Mouse (Mus musculus) midbrain, embryonic 16.5 days (tissue): ENCODE data around the gene Tent5d. TPM values are rescaled to one million over a fixed set of nuclear protein-coding genes. Genes with fewer than 3 reads are reported as not detected.

ENCODE experiments used
- ATAC-seq: fragments of 200-750 bp; cut with Nextera tagmentation; 2 replicates; pipeline ENCODE4 v1.8.0; 2017; ENCODE audit warnings: moderate TSS enrichment
- H3K27ac ChIP-seq: fragments of 300-500 bp; sonication (generic); 2 replicates; pipeline ENCODE4 v1.5.1; 2014; ENCODE audit warnings: mild to moderate bottlenecking, low read length, mixed read lengths
- H3K27me3 ChIP-seq: fragments of 300-500 bp; sonication (generic); 2 replicates; pipeline ENCODE4 v1.6.1; 2014; ENCODE audit warnings: low read depth, low read length, mixed read lengths; ENCODE audit not compliant: control insufficient read depth, insufficient read depth
- H3K36me3 ChIP-seq: fragments of 300-500 bp; sonication (generic); 2 replicates; pipeline ENCODE4 v1.6.1; 2014; ENCODE audit warnings: mild to moderate bottlenecking, low read length, moderate library complexity, mixed read lengths; ENCODE audit not compliant: control insufficient read depth, insufficient read depth
- H3K4me1 ChIP-seq: fragments of 300-500 bp; sonication (generic); 2 replicates; pipeline ENCODE4 v1.6.1; 2014; ENCODE audit warnings: mild to moderate bottlenecking, low read length, mixed read lengths; ENCODE audit not compliant: control insufficient read depth, insufficient read depth
- H3K4me2 ChIP-seq: fragments of 300-500 bp; sonication (generic); 2 replicates; pipeline ENCODE4 v1.6.1; 2014; ENCODE audit warnings: mild to moderate bottlenecking, low read length, mixed read lengths
- H3K4me3 ChIP-seq: fragments of 300-500 bp; sonication (generic); 2 replicates; pipeline ENCODE4 v1.5.1; 2014; ENCODE audit warnings: low read depth, mild to moderate bottlenecking, low read length, moderate library complexity, mixed read lengths
- H3K9ac ChIP-seq: fragments of 300-500 bp; sonication (generic); 2 replicates; pipeline ENCODE4 v1.6.1; 2014; ENCODE audit warnings: low read depth, low read length, mixed read lengths
- H3K9me3 ChIP-seq: fragments of 300-500 bp; sonication (generic); replicated peaks from 2 replicates; pipeline ENCODE4 v1.6.1; 2014; ENCODE audit warnings: mild to moderate bottlenecking, low read length, mixed read lengths; ENCODE audit not compliant: control insufficient read depth, poor library complexity, severe bottlenecking
- WGBS: fragments of 180-500 bp; shearing (Covaris S2); extraction: QIAGEN DNeasy Blood & Tissue Kit; methylation state at CpG from one replicate; pipeline ENCODE4 v1.1.7; 2014; 5-methylcytosine and 5-hydroxymethylcytosine counted together
- polyA plus RNA-seq: library from polyadenylated mRNA; unstranded; fragments of >200 nt; fragmentation: Nextera tagmentation; extraction: Ambion mirVana; gene quantifications from 2 replicates; pipeline ENCODE4 v1.2.1, GENCODE M21; 2015

The Tent5d gene
- polyA plus RNA-seq, 1 experiment from 2014 or later, result not detected

GRCm38 (mm10) chrX:107816726-107817125 lies 24.3 kb downstream of the Tent5d start:
- peak overlapping the region; percentile 52 for H3K4me2 ChIP-seq
- H3K4me3 ChIP-seq, result no peak overlapping the region
- H3K36me3 ChIP-seq, result no peaks in the 10 kb centered on the region
- H3K9ac ChIP-seq, result no peak overlapping the region
- WGBS, result 89% methylated on average over 6 of the region's 6 CpGs
- no peaks in the 10 kb centered on the region for H3K9me3 ChIP-seq
- H3K27ac ChIP-seq, result no peak overlapping the region
- ATAC-seq, result no peak
- no peaks in the 10 kb centered on the region for H3K27me3 ChIP-seq
- no peaks in the 10 kb centered on the region for H3K4me1 ChIP-seq

- H3K36me3 ChIP-seq, result no peaks in the 10 kb centered on the region
- H3K27me3 ChIP-seq, result no peaks in the 10 kb centered on the region
- H3K4me1 ChIP-seq, result no peaks in the 10 kb centered on the region
- H3K4me3 ChIP-seq, result no peak overlapping the region
- no peak overlapping the region for H3K4me2 ChIP-seq
- no peaks in the 10 kb centered on the region for H3K9me3 ChIP-seq
- no peak overlapping the region for H3K27ac ChIP-seq
- no peak for ATAC-seq
- H3K9ac ChIP-seq, result no peak overlapping the region
- WGBS, result 37% methylated on average over 4 of the region's 4 CpGs
Measured at GRCm38 (mm10) chrX:107858165-107858564, 65.8 kb downstream of the Tent5d start.

Other genes starting within 250 kb of the Tent5d start
- 0.08 and 0.11 TPM in 2 replicates for gene Tbx22, start 124.6 kb upstream of the Tent5d start, polyA plus RNA-seq
- 23.0 and 23.5 TPM in 2 replicates for gene 2610002M06Rik, start 23.7 kb downstream of the Tent5d start, polyA plus RNA-seq
- not detected in 2 replicates for gene Gm732, start 155.9 kb downstream of the Tent5d start, polyA plus RNA-seq